Mouse (Mus musculus): ENCODE data around the gene Tnfrsf1a.
A peak's percentile ranks its signal among the peaks of the same experiment; 100 is the strongest.

The Tnfrsf1a gene

DNA sequence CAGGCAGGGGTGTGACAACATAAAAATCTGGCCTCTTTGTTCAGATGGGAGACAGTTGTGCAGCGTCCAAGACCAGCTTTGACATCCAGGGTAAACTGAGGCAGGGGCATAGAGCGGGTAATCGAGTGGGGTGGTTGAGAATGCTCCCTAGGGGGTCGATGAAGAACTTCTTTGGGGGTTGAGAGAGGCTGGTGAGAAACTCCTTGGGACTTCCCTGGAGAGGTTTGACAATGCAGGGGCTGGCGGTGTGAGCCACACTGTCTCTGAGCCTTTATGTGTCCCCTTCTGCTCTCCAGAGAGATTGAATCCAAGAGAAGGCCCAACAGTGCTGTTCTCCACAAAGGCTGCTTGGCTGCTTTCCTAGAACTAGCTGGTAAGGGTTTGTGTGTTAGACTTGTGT, 40.7 kb downstream of the Tnfrsf1a start:
- no peak for DNase-seq

DNA sequence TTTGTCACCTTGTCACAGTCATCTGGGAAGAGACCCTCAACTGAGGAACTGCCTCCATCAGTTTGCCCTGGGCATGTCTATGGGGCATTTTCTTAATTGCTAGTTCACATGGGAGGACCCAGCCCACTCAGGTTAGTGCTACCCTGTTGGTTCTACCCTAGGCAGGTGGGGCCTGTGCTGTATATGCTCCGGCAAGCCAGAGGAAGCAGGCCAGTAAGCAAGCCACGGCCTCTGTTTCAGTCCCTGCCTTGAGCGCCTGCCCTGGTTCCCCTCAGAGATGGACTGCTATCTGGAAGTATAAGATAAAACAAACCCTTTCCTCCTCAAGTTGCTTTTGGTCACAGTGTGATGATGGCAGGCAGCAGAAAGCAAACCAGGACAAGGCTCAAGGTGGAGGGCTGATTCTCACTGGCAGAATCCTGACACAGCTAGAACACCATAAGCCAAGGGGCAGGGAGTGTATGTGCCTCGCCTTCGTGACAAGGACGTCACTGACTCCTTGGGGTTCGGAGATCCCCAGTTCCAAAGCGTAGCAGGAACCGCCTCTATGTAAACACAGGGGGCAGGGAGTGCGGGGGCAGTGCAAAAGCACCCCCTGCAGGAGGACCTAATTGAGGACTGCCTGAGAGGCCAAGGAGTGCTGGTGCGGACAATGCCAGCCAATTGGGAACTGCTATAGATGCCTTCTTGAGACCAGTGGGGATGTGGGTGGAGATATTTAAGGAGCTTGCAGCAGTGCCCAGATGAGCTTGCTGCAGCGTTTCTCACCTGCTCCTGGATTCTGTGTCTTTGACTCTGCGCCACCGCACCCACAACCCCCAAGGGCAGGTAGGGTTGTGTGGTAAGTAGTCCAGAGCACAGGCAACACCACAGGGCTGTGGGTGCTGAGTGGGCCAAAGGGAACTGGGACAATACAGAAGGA, 56.6 kb downstream of the Tnfrsf1a start:
- DNase-seq: no peak

DNA sequence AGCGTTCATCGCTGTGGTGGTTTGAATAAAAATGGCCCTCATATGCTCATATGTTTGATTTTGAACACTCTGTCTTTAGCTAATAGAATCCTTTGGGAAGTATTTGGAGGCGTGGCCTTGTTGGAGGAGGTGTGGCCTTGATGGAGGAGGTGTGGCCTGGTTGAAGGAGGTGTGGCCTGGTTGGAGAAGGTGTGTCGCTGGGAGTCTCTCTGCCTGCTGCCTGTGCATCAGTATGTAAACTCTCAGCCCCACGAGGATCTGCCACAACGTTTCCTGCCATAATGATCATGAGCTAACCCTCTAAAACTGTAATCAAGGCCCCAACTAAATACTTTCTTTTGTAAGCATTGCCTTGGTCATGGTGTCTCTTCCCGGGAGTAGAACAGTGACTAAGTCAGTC, 58.1 kb downstream of the Tnfrsf1a start:
- DNase-seq: no peak

DNA sequence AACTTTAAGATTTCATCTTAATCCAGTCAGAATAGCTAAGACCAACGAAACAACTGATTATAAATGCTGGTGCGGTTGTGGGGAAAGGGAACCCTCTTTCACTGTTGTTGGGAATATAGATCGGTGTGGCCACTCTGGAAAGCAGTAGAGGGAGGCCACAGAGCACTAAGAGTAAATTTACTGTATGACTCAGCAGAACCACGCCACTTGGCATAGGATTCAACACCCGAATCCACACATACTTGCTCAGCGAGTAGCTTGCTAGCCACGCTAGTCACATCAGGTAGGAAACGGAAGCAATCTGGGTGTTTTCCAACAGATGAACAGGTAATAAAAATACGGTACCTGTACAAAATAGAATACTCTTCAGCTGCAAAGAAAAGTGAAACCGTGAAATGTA, 58.5 kb downstream of the Tnfrsf1a start:
- no peak for DNase-seq

GRCm38 (mm10) chr6:125410551-125410950, 61.4 kb downstream of the Tnfrsf1a start:
- no peak for DNase-seq

DNA sequence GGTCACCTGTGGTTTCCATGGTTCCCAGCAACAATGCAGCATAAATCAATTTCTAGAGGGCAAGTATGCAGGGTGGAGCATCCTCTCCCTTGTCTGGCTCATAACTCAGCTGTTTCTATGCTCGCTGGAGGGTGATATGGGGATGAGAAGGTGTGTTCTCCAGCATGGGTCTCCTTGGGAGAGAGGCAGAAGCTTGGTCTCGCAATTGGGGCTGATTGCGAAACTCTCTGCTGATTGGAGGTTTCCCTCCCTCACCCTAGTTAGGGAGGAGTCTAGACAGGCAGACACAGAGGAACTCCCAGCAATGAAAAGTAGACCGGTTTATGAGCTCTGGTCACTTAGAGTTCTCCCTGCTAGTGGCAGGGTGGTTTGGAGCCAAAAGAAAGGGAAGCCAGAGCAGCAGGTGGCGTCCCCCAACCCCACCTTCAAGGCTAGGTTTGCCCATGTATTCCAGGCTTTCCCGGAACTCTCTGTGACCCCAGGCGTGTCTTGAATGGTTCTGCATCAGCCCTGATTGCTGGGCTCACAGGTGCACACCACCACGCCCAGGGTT, 61.9 kb downstream of the Tnfrsf1a start:
- DNase-seq: peak; percentile 32

DNA sequence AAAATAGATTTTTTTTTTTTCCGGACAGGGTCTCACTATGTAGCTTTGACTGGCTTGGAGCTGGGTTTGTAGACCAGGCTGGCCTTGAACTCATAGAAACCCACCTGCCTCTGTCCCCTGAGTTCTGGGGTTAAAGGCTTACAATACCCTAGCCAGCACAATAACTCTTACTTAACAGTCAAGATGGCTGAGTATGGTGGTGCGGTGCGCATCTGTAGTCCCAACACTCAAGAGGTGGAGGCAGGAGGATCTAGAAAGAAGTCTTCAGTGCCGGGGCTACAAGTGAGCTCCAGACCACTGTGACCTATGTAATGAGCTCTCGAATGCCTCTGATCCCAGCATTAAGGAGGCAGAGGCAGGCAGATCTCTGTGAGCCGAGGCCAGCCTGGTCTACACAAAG, 62.5 kb downstream of the Tnfrsf1a start:
- no peak for DNase-seq
